Mouse (Mus musculus) hindbrain, embryonic 12.5 days (tissue): Measurements from ENCODE around the gene Slc38a10. TPM values are rescaled to one million over a fixed set of nuclear protein-coding genes. Genes with fewer than 3 reads are reported as not detected.

Experiments
- ATAC-seq: fragments of 200-750 bp; cut with Nextera tagmentation; 2 replicates; pipeline ENCODE4 v1.8.0; 2017; ENCODE audit warnings: moderate TSS enrichment; ENCODE audit not compliant: low FRiP score
- H3K27ac ChIP-seq: fragments of 300-500 bp; sonication (generic); 2 replicates; pipeline ENCODE4 v1.5.1; 2016; ENCODE audit warnings: mild to moderate bottlenecking
- H3K27me3 ChIP-seq: fragments of 300-500 bp; sonication (generic); 2 replicates; pipeline ENCODE4 v1.6.1; 2016; ENCODE audit warnings: mild to moderate bottlenecking
- H3K36me3 ChIP-seq: fragments of 300-500 bp; sonication (generic); 2 replicates; pipeline ENCODE4 v1.6.1; 2016; ENCODE audit warnings: mild to moderate bottlenecking
- H3K4me1 ChIP-seq: fragments of 300-500 bp; sonication (generic); 2 replicates; pipeline ENCODE4 v1.6.1; 2016
- H3K4me2 ChIP-seq: fragments of 300-500 bp; sonication (generic); replicated peaks from 2 replicates; pipeline ENCODE4 v1.6.1; 2016; ENCODE audit warnings: mild to moderate bottlenecking
- H3K4me3 ChIP-seq: fragments of 300-500 bp; sonication (generic); 2 replicates; pipeline ENCODE4 v1.5.1; 2016; ENCODE audit warnings: mild to moderate bottlenecking
- H3K9ac ChIP-seq: fragments of 300-500 bp; sonication (generic); 2 replicates; pipeline ENCODE4 v1.6.1; 2016; ENCODE audit warnings: mild to moderate bottlenecking, moderate library complexity
- H3K9me3 ChIP-seq: fragments of 300-500 bp; sonication (generic); replicated peaks from 2 replicates; pipeline ENCODE4 v1.6.1; 2016; ENCODE audit warnings: mild to moderate bottlenecking
- WGBS: fragments of 180-500 bp; shearing (Covaris S2); methylation state at CpG from one replicate; pipeline ENCODE4 v1.1.7; 2016; 5-methylcytosine and 5-hydroxymethylcytosine counted together
- microRNA-seq: library from miRNA; unstranded; fragments of <30 nt; microRNA quantifications from one replicate; pipeline ENCODE4, GENCODE M21; 2017
- polyA plus RNA-seq: library from polyadenylated mRNA; unstranded; fragments of >200 nt; fragmentation: Nextera tagmentation; extraction: Ambion mirVana; gene quantifications from 2 replicates; pipeline ENCODE4 v1.2.1, GENCODE M21; 2016

The Slc38a10 gene
- polyA plus RNA-seq, 1 experiment from 2014 or later = 121 TPM

DNA sequence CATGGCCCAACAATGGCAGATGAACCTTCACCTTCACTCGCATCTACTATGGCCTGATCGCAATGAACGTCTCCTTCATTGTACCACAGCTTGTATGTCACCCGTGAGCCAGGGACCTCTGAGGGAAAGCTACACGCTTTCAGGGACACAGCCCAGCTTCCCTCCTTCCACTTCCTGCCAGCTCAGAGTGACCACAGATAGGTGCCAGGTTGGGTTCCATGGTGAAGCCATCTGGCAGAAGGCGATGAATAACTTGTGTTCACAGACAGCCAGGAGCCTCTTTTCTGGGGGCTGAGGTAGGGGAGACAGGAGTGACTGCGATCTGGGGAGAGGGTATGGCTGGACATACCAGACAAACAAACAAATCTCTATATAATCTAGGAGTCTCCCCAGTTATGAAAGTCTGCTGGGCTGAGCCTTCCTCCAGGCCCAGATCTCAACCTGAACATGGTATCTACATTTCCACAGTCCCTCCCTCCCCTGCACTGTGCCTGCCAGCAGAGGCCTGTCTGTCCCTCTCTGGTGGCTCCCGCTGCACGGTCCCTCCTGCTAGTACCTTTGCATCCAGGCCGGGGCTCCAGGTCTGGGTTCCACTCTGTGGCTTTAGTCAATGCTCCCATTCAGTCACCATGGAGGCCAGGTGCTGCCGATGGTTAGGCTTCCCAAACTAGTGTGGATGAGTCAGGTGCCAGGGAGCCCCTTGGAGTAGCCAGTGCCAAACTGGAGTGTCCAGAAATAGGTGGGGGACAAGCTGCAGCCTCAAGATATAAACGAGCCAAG is 95.0 kb downstream of the Slc38a10 start:
- H3K4me1 ChIP-seq = peaks cover 10% of the 10 kb centered on the region
- no peak overlapping the region for H3K4me3 ChIP-seq
- H3K9ac ChIP-seq = no peak overlapping the region
- 0 out of 2 replicates have a peak, but pooled peaks cover under 1% of the 10 kb centered on the region for H3K27me3 ChIP-seq
- ATAC-seq = no peak
- no peaks in the 10 kb centered on the region for H3K9me3 ChIP-seq
- 82% methylated on average over 12 of the region's 12 CpGs for WGBS
- no peak overlapping the region for H3K27ac ChIP-seq
- H3K36me3 ChIP-seq = no peaks in the 10 kb centered on the region
- H3K4me2 ChIP-seq = no peak overlapping the region

Small RNA genes within 50 kb of the gene (microRNA-seq; reads per million reads assigned to microRNA genes)
- not detected for gene Gm25948

Other genes starting within 250 kb of the Slc38a10 start
- gene Chmp6, start 237.9 kb downstream of the Slc38a10 start, polyA plus RNA-seq = 91.7 and 99.3 TPM in 2 replicates
- 10.6 TPM in 2 replicates for gene Baiap2, start 208.6 kb downstream of the Slc38a10 start, polyA plus RNA-seq
- gene Aatk, start 104.2 kb downstream of the Slc38a10 start, polyA plus RNA-seq = 12.6 and 13.5 TPM in 2 replicates
- 39.5 and 47.3 TPM in 2 replicates for gene Cep131, start 64.5 kb downstream of the Slc38a10 start, polyA plus RNA-seq
- 17.3 and 22.0 TPM in 2 replicates for gene Tepsin, start 52.6 kb downstream of the Slc38a10 start, polyA plus RNA-seq
- gene Ndufaf8, start 52.4 kb downstream of the Slc38a10 start, polyA plus RNA-seq = 45.8 and 52.7 TPM in 2 replicates
- gene Bahcc1, start 81.6 kb upstream of the Slc38a10 start, polyA plus RNA-seq = 21.9 and 23.8 TPM in 2 replicates
- gene Actg1, start 197.2 kb upstream of the Slc38a10 start, polyA plus RNA-seq = 3,608 and 3,685 TPM in 2 replicates
- 1.2 and 1.3 TPM in 2 replicates for gene Fscn2, start 210.2 kb upstream of the Slc38a10 start, polyA plus RNA-seq
- 52.2 and 59.1 TPM in 2 replicates for gene Faap100, start 227.4 kb upstream of the Slc38a10 start, polyA plus RNA-seq